ENCODE assay signal across 25 mouse cellular contexts in the genomic region with DNA sequence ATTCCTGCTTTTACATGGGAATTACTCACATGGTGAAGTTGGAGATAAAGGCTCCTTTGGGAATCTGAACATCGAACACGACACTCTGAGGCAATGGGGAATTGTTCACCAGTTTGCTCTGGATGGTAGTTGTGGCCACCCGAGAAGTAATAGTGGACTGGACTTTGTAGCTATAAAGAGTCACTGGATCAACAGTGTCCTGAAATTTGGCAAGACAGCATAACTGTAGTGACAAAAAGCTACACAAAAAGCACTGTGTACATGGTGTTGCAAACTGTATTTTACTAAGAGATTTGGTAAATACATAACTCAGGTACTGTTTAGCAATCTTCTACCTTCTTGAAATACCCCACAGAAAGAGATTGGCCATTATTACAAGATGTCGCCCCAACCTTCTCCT. TPM values are rescaled to one million over a fixed set of nuclear protein-coding genes. Genes with fewer than 3 reads are reported as not detected.
DNase-seq lines count a peak whose midpoint lies in the region; ATAC-seq and TF ChIP-seq lines count a peak whose summit lies in the region.
"Had no signal": no experiment of that assay in that cellular context is flagged by ENCODE, and none has a peak within 500 bp of the region (broad histone marks: within the 10 kb centered on the region; RNA-seq: fewer than 3 reads in every experiment).

No protein-coding gene starts in this region.

- TF ChIP-seq CTCF in kidney, adult 2 months (conservative IDR thresholded peaks at IDR 0.05; ENCODE audit: insufficient read depth, insufficient read length, low read depth, low read length), result no peak

- peak overlapping the region; percentile 43 for H3K4me2 ChIP-seq in liver, embryonic 13.5 days
- H3K4me2 ChIP-seq in liver, embryonic 16.5 days (ENCODE audit: low read depth, low read length), result peak overlapping the region; percentile 32
- H3K4me2 ChIP-seq: forebrain, embryonic 13.5 days; heart, embryonic 12.5 days; heart, embryonic 15.5 days; hindbrain, embryonic 13.5 days had no signal

- no peaks in the 10 kb centered on the region; the same call in 1 of the 2 replicates for H3K4me1 ChIP-seq in kidney, adult 2 months (ENCODE audit: control insufficient read depth, insufficient read depth, low read length)
- no peaks in the 10 kb centered on the region for H3K4me1 ChIP-seq in liver, embryonic 13.5 days (replicated peaks)
- no peaks in the 10 kb centered on the region for H3K4me1 ChIP-seq in liver, embryonic 16.5 days (ENCODE audit: control insufficient read depth, low read depth, low read length)
- H3K4me1 ChIP-seq: forebrain, embryonic 13.5 days; heart, embryonic 12.5 days; heart, embryonic 15.5 days; hindbrain, embryonic 10.5 days; hindbrain, embryonic 13.5 days had no signal

- H3K27me3 ChIP-seq in kidney, adult 2 months (replicated peaks; ENCODE audit: control insufficient read depth, insufficient read depth, low read length), result no peaks in the 10 kb centered on the region
- no peaks in the 10 kb centered on the region for H3K27me3 ChIP-seq in liver, embryonic 13.5 days
- no peaks in the 10 kb centered on the region for H3K27me3 ChIP-seq in liver, embryonic 16.5 days (ENCODE audit: control insufficient read depth, insufficient read depth, low read depth, low read length)
- H3K27me3 ChIP-seq: forebrain, embryonic 13.5 days; heart, embryonic 12.5 days; heart, embryonic 15.5 days; hindbrain, embryonic 13.5 days had no signal

- TF ChIP-seq POLR2A in kidney, adult 2 months (IDR thresholded peaks at IDR 0.05; ENCODE audit: low read depth, low read length), result no peak

- WGBS in kidney, adult 2 months, result 85% methylated on average over 4 of the region's 4 CpGs
- WGBS in liver, embryonic 13.5 days (ENCODE audit: insufficient replicate concordance), result 58% methylated on average over 4 of the region's 4 CpGs
- 54% methylated on average over 4 of the region's 4 CpGs for WGBS in liver, embryonic 16.5 days (ENCODE audit: insufficient replicate concordance)

- DNase-seq in kidney, adult 2 months, result peak; percentile 25
- DNase-seq in kidney, adult 18-20 months, result no peak
- DNase-seq in liver, embryonic 13.5 days, result no peak
- DNase-seq in retina, embryonic 14.5 days (ENCODE audit: low spot score), result no peak
- no peak for DNase-seq in retina, postnatal 1 day
- DNase-seq: adrenal gland, adult 8-10 months; adrenal gland, postnatal 25 days; cerebellum, adult 11-12 months; cerebellum, adult 8-10 months; cerebellum, postnatal 14 days; forebrain, postnatal 0 days; gastrocnemius, adult 2 months; gastrocnemius, postnatal 14 days; heart, adult 18-20 months; heart, postnatal 10 days; heart, postnatal 36 days had no signal

- ATAC-seq in liver, embryonic 13.5 days (ENCODE audit: low read depth), result no peak
- peak; percentile 55 for ATAC-seq in liver, embryonic 16.5 days (ENCODE audit: low read depth)
- ATAC-seq: activated CD4-positive, CD25-positive, alpha-beta regulatory T cell, adult 4 months; forebrain, embryonic 13.5 days; forebrain, postnatal 0 days; hindbrain, embryonic 16.5 days had no signal

- H3K9ac ChIP-seq in liver, embryonic 13.5 days, result no peak overlapping the region
- no peak overlapping the region for H3K9ac ChIP-seq in liver, embryonic 16.5 days (ENCODE audit: low read depth, low read length)
- H3K9ac ChIP-seq: forebrain, embryonic 13.5 days; forebrain, postnatal 0 days; heart, embryonic 12.5 days; heart, embryonic 15.5 days; hindbrain, embryonic 13.5 days had no signal

- H3K27ac ChIP-seq in kidney, adult 2 months (ENCODE audit: insufficient read depth, low read depth, low read length), result no peak overlapping the region; the same call in 1 of the 2 replicates
- no peak overlapping the region for H3K27ac ChIP-seq in liver, embryonic 13.5 days
- peak overlapping the region; percentile 55 for H3K27ac ChIP-seq in liver, embryonic 16.5 days (ENCODE audit: low read length)
- H3K27ac ChIP-seq: forebrain, embryonic 10.5 days; forebrain, embryonic 13.5 days; gastrocnemius, adult 2 months; heart, embryonic 15.5 days; hindbrain, embryonic 10.5 days; hindbrain, embryonic 13.5 days had no signal

- H3K36me3 ChIP-seq in kidney, adult 2 months (ENCODE audit: control insufficient read depth, insufficient read depth, low read length), result no peaks in the 10 kb centered on the region
- peaks cover 10% of the 10 kb centered on the region; the same call in 1 of the 2 replicates for H3K36me3 ChIP-seq in liver, embryonic 13.5 days
- no peaks in the 10 kb centered on the region for H3K36me3 ChIP-seq in liver, embryonic 16.5 days (ENCODE audit: control insufficient read depth, insufficient read depth)
- H3K36me3 ChIP-seq: forebrain, embryonic 10.5 days; heart, embryonic 12.5 days; heart, embryonic 15.5 days; hindbrain, embryonic 10.5 days; hindbrain, embryonic 13.5 days had no signal

- H3K9me3 ChIP-seq in liver, embryonic 13.5 days (replicated peaks), result no peaks in the 10 kb centered on the region
- no peaks in the 10 kb centered on the region for H3K9me3 ChIP-seq in liver, embryonic 16.5 days (replicated peaks; ENCODE audit: control insufficient read depth, low read length)
- H3K9me3 ChIP-seq: forebrain, embryonic 10.5 days; forebrain, embryonic 13.5 days; heart, embryonic 12.5 days; heart, embryonic 15.5 days; hindbrain, embryonic 10.5 days; hindbrain, embryonic 13.5 days had no signal

- no peak overlapping the region for H3K4me3 ChIP-seq in kidney, adult 2 months (ENCODE audit: insufficient read depth, low read depth, low read length)
- H3K4me3 ChIP-seq in liver, embryonic 13.5 days (replicated peaks), result no peak overlapping the region
- H3K4me3 ChIP-seq in liver, embryonic 16.5 days (ENCODE audit: low read depth, low read length), result peak overlapping the region; percentile 11; the same call in 1 of the 2 replicates
- H3K4me3 ChIP-seq: forebrain, embryonic 10.5 days; forebrain, embryonic 13.5 days; gastrocnemius, adult 2 months; heart, embryonic 12.5 days; heart, embryonic 15.5 days; hindbrain, embryonic 10.5 days; hindbrain, embryonic 13.5 days had no signal

RNA-seq across cellular contexts. Expression of gene Itih2, which starts 5.1 kb away (rescaled TPM):
- 0.78 and 1.0 TPM in 2 replicates for polyA plus RNA-seq in kidney, adult 2 months (2012; rRNA removed)
- polyA plus RNA-seq in liver, embryonic 13.5 days (2015; fragmentation: Nextera tagmentation; extraction: Ambion mirVana), result 224 and 305 TPM in 2 replicates
- 405 and 429 TPM in 2 replicates for polyA plus RNA-seq in liver, embryonic 16.5 days (2015; fragmentation: Nextera tagmentation; extraction: Ambion mirVana)
- polyA plus RNA-seq: activated CD4-positive, CD25-positive, alpha-beta regulatory T cell, adult 4 months had no signal

RNA-seq across cellular contexts. Expression of gene Itih5, which starts 27.2 kb away (rescaled TPM):
- 14.0 and 14.1 TPM in 2 replicates for polyA plus RNA-seq in kidney, adult 2 months (2012; rRNA removed)
- 3.5 and 4.4 TPM in 2 replicates for polyA plus RNA-seq in liver, embryonic 13.5 days (2015; fragmentation: Nextera tagmentation; extraction: Ambion mirVana)
- polyA plus RNA-seq in liver, embryonic 16.5 days (2015; fragmentation: Nextera tagmentation; extraction: Ambion mirVana), result 3.2 and 4.0 TPM in 2 replicates

RNA-seq across cellular contexts. Expression of gene Kin, which starts 45.7 kb away (rescaled TPM):
- polyA plus RNA-seq in kidney, adult 2 months (2012; rRNA removed), result 3.2 and 4.6 TPM in 2 replicates
- 19.6 and 22.1 TPM in 2 replicates for polyA plus RNA-seq in liver, embryonic 13.5 days (2015; fragmentation: Nextera tagmentation; extraction: Ambion mirVana)
- 13.5 and 13.8 TPM in 2 replicates for polyA plus RNA-seq in liver, embryonic 16.5 days (2015; fragmentation: Nextera tagmentation; extraction: Ambion mirVana)

RNA-seq across cellular contexts. Expression of gene Atp5c1, which starts 45.8 kb away (rescaled TPM):
- polyA plus RNA-seq in kidney, adult 2 months (2012; rRNA removed), result 786 and 1,002 TPM in 2 replicates
- 409 and 441 TPM in 2 replicates for polyA plus RNA-seq in liver, embryonic 13.5 days (2015; fragmentation: Nextera tagmentation; extraction: Ambion mirVana)
- polyA plus RNA-seq in liver, embryonic 16.5 days (2015; fragmentation: Nextera tagmentation; extraction: Ambion mirVana), result 297 and 315 TPM in 2 replicates

Comparison
In these comparisons a context has a peak if more than half of its experiments do, and no peak if none do; other contexts are left out.
1. RNA of gene Itih2, which starts 5.1 kb away (polyA plus RNA-seq): 405 to 429 TPM in liver, embryonic 16.5 days and 224 to 305 TPM in liver, embryonic 13.5 days; 0.78 to 1.0 TPM in kidney, adult 2 months; every median in the first group is over 100 times any median in the second.